Mouse (Mus musculus) liver, postnatal 0 days (tissue): ENCODE results near the gene Gal3st2.
"Not testable (repeated sequence)": the region's sequence is repeated elsewhere in the genome, so short reads cannot be mapped to it uniquely, and the experiment has no call there.

Experiments used
- CTCF ChIP-seq: sonication (generic); IDR thresholded peaks from 2 replicates; pipeline ENCODE4 v1.5.1; 2016; ENCODE audit warnings: antibody characterized with exemption, low read depth
- EP300 ChIP-seq: IDR thresholded peaks from 2 replicates; pipeline ENCODE4 v1.6.1; 2016; ENCODE audit warnings: antibody characterized with exemption, low read depth, mild to moderate bottlenecking

GRCm38 (mm10) chr1:93874405-93874804, 13.3 kb downstream of the Gal3st2 start:
- TF ChIP-seq CTCF, EP300: not testable (repeated sequence)
